Mouse (Mus musculus) adrenal gland, adult 8-10 months (tissue): ENCODE measurements around the gene Vps36. TPM values are rescaled to one million over a fixed set of nuclear protein-coding genes. Genes with fewer than 3 reads are reported as not detected.

Experiments
- DNase-seq: peaks from one replicate; pipeline ENCODE4 v3.0.0; 2022
- total RNA-seq, 4 experiments: library from RNA; stranded (reverse); gene quantifications; 2 replicates each; pipeline ENCODE4 v1.2.4; 2022

Gene Vps36
- total RNA-seq, 4 experiments from 2014 or later: 33.9 to 47.7 (median 40.9) TPM

GRCm38 (mm10) chr8:22214826-22215225, 22.2 kb downstream of the Vps36 start:
- DNase-seq: peak; percentile 87

- DNase-seq: no peak
Observed at GRCm38 (mm10) chr8:22226361-22226760, 33.8 kb downstream of the Vps36 start.

GRCm38 (mm10) chr8:22227061-22227877, 34.7 kb downstream of the Vps36 start, which contains the start of gene Thsd1:
TSS of gene Thsd1 (plus strand) at chr8:22227313.
- peak; percentile 45 for DNase-seq

GRCm38 (mm10) chr8:22228621-22229020, 36.0 kb downstream of the Vps36 start:
- DNase-seq: no peak

GRCm38 (mm10) chr8:22242986-22243385, 50.4 kb downstream of the Vps36 start:
- no peak for DNase-seq

- no peak for DNase-seq
Observed at GRCm38 (mm10) chr8:22245663-22246062, 53.1 kb downstream of the Vps36 start.

- DNase-seq: no peak
Observed at GRCm38 (mm10) chr8:22247956-22248355, 55.3 kb downstream of the Vps36 start.

GRCm38 (mm10) chr8:22249080-22249479, 56.5 kb downstream of the Vps36 start:
- no peak for DNase-seq

GRCm38 (mm10) chr8:22258946-22259450, 66.4 kb downstream of the Vps36 start:
- DNase-seq: no peak

- no peak for DNase-seq
Observed at GRCm38 (mm10) chr8:22259531-22259930, 66.9 kb downstream of the Vps36 start.

- DNase-seq: no peak
Observed at GRCm38 (mm10) chr8:22260091-22260722, 67.6 kb downstream of the Vps36 start.

GRCm38 (mm10) chr8:22262267-22262666, 69.7 kb downstream of the Vps36 start:
- DNase-seq: peak; percentile 30

GRCm38 (mm10) chr8:22264292-22264691, 71.7 kb downstream of the Vps36 start:
- DNase-seq: no peak

GRCm38 (mm10) chr8:22264787-22265186, 72.2 kb downstream of the Vps36 start:
- no peak for DNase-seq

- DNase-seq: no peak
Observed at GRCm38 (mm10) chr8:22265194-22265593, 72.6 kb downstream of the Vps36 start.

GRCm38 (mm10) chr8:22266809-22267208, 74.2 kb downstream of the Vps36 start:
- no peak for DNase-seq

Other genes with a start within 250 kb of the Vps36 start
- not detected for gene Defb13, start 246.0 kb upstream of the Vps36 start, total RNA-seq
- gene Fam90a1a, start 234.1 kb upstream of the Vps36 start, total RNA-seq: not detected
- not detected for gene Ccdc70, start 223.0 kb upstream of the Vps36 start, total RNA-seq
- gene Atp7b, start 132.5 kb upstream of the Vps36 start, total RNA-seq: 1 to 10 TPM in 3 of 4 experiments, under 1 TPM in 1; 0.96 to 3.2 (median 1.6) TPM
- gene Alg11, start 132.1 kb upstream of the Vps36 start, total RNA-seq: 10 to 100 TPM; 34.4 to 53.6 (median 35.9) TPM
- 10 to 100 TPM in 2 of 4 experiments, 1 to 10 TPM in 2; 4.6 to 29.9 (median 14.7) TPM for gene Nek5, start 67.8 kb upstream of the Vps36 start, total RNA-seq
- gene Nek3, start 26.4 kb upstream of the Vps36 start, total RNA-seq: 10 to 100 TPM in 2 of 4 experiments, 1 to 10 TPM in 2; 5.2 to 16.0 (median 9.4) TPM
- 1 to 10 TPM; 1.4 to 5.5 (median 3.2) TPM for gene Ckap2, start 7.0 kb upstream of the Vps36 start, total RNA-seq
- 1 to 10 TPM; 2.5 to 3.9 (median 3.2) TPM for gene Thsd1, start 34.5 kb downstream of the Vps36 start, total RNA-seq
- gene Tpte, start 90.6 kb downstream of the Vps36 start, total RNA-seq: not detected
- gene Slc25a15, start 205.8 kb downstream of the Vps36 start, total RNA-seq: 10 to 100 TPM; 13.5 to 14.2 (median 13.9) TPM
- gene Mrps31, start 218.6 kb downstream of the Vps36 start, total RNA-seq: 10 to 100 TPM; 33.8 to 43.2 (median 41.5) TPM